Mouse (Mus musculus) ES-Bruce4 (cell line): Measurements from ENCODE around the gene 2610301B20Rik. TPM values are rescaled to one million over a fixed set of nuclear protein-coding genes. Genes with fewer than 3 reads are reported as not detected.

Experiments used
- H3K27ac ChIP-seq: 2 replicates; pipeline ENCODE4 v1.5.1; 2012; ENCODE audit warnings: low read length, inconsistent platforms; ENCODE audit not compliant: insufficient read depth
- H3K27me3 ChIP-seq: 2 replicates; pipeline ENCODE4 v1.6.1; 2012; ENCODE audit warnings: mild to moderate bottlenecking, low read length, inconsistent platforms; ENCODE audit not compliant: control insufficient read depth, poor library complexity, insufficient read depth, severe bottlenecking
- H3K36me3 ChIP-seq: 2 replicates; pipeline ENCODE4 v1.6.1; 2012; ENCODE audit warnings: inconsistent platforms, mild to moderate bottlenecking, low read length, moderate library complexity; ENCODE audit not compliant: control insufficient read depth, poor library complexity, insufficient read depth, severe bottlenecking
- H3K4me1 ChIP-seq: one replicate; pipeline ENCODE4 v1.8.1; 2011; ENCODE audit warnings: low read length; ENCODE audit not compliant: control insufficient read depth, insufficient read depth
- H3K4me3 ChIP-seq: 2 replicates; pipeline ENCODE4 v1.5.1; 2011; ENCODE audit warnings: low read depth, mild to moderate bottlenecking, low read length
- H3K9ac ChIP-seq: 2 replicates; pipeline ENCODE4 v1.6.1; 2012; ENCODE audit warnings: low read depth, mild to moderate bottlenecking, inconsistent platforms; ENCODE audit not compliant: poor library complexity, severe bottlenecking
- H3K9me3 ChIP-seq: replicated peaks from 2 replicates; pipeline ENCODE4 v1.6.1; 2012; ENCODE audit warnings: mild to moderate bottlenecking, low read length, inconsistent platforms; ENCODE audit not compliant: control insufficient read depth, poor library complexity, insufficient read depth, severe bottlenecking
- CTCF ChIP-seq: IDR thresholded peaks from one replicate; pipeline ENCODE4 v1.8.1; 2011; ENCODE audit warnings: low read depth, low read length
- EP300 ChIP-seq: IDR thresholded peaks from 2 replicates; pipeline ENCODE4 v1.6.1; 2011; ENCODE audit warnings: low read depth, low read length; ENCODE audit not compliant: insufficient read depth
- POLR2A ChIP-seq: IDR thresholded peaks from one replicate; pipeline ENCODE4 v1.8.1; 2011; ENCODE audit warnings: low read length; ENCODE audit not compliant: insufficient read depth
- polyA plus RNA-seq: library from polyadenylated mRNA; stranded (reverse); fragments of >200 nt; gene quantifications from 2 replicates; pipeline ENCODE4 v1.2.4, GENCODE M21; 2011; ENCODE audit warnings: low read depth; ENCODE audit not compliant: missing spikeins, insufficient read depth, insufficient read length

2610301B20Rik gene
- polyA plus RNA-seq, 1 experiment, result 16.9 TPM

GRCm38 (mm10) chr4:10912611-10913301, 38.5 kb downstream of the 2610301B20Rik start:
- no peaks in the 10 kb centered on the region for H3K9me3 ChIP-seq
- peaks cover 8% of the 10 kb centered on the region for H3K4me1 ChIP-seq
- no peaks in the 10 kb centered on the region for H3K27me3 ChIP-seq
- H3K9ac ChIP-seq, result no peak overlapping the region
- H3K27ac ChIP-seq, result peak overlapping the region; percentile 34; the same call in 1 of the 2 replicates
- TF ChIP-seq POLR2A (no peak), CTCF (peak; percentile 46), EP300 (0 out of 2 replicates have a peak, but pooled peaks have one; percentile 13)
- no peaks in the 10 kb centered on the region for H3K36me3 ChIP-seq
- no peak overlapping the region for H3K4me3 ChIP-seq

- H3K4me1 ChIP-seq, result peaks cover 8% of the 10 kb centered on the region
- no peak overlapping the region for H3K27ac ChIP-seq
- no peaks in the 10 kb centered on the region for H3K36me3 ChIP-seq
- no peaks in the 10 kb centered on the region for H3K27me3 ChIP-seq
- no peaks in the 10 kb centered on the region for H3K9me3 ChIP-seq
- H3K4me3 ChIP-seq, result no peak overlapping the region
- H3K9ac ChIP-seq, result no peak overlapping the region
- TF ChIP-seq EP300 (no peak), CTCF (no peak), POLR2A (no peak)
Observed at GRCm38 (mm10) chr4:10913409-10913808, 39.1 kb downstream of the 2610301B20Rik start.

GRCm38 (mm10) chr4:10914766-10915165, 40.5 kb downstream of the 2610301B20Rik start:
- Histone ChIP-seq H3K4me1 (peaks cover 11% of the 10 kb centered on the region), H3K27me3 (no peaks in the 10 kb centered on the region), H3K36me3 (no peaks in the 10 kb centered on the region), H3K9me3 (no peaks in the 10 kb centered on the region), H3K9ac (no peak overlapping the region), H3K4me3 (no peak overlapping the region), H3K27ac (no peak overlapping the region)
- TF ChIP-seq POLR2A, result no peak
- no peak for TF ChIP-seq EP300

- Histone ChIP-seq H3K9me3 (no peaks in the 10 kb centered on the region), H3K27ac (no peak overlapping the region), H3K4me1 (peaks cover 11% of the 10 kb centered on the region), H3K9ac (no peak overlapping the region), H3K4me3 (no peak overlapping the region), H3K27me3 (no peaks in the 10 kb centered on the region), H3K36me3 (no peaks in the 10 kb centered on the region)
- TF ChIP-seq POLR2A (no peak), CTCF (no peak), EP300 (no peak)
Observed at GRCm38 (mm10) chr4:10915271-10915670, 41.0 kb downstream of the 2610301B20Rik start.

- Histone ChIP-seq H3K9ac (no peak overlapping the region), H3K36me3 (no peaks in the 10 kb centered on the region), H3K4me3 (no peak overlapping the region), H3K27ac (no peak overlapping the region), H3K27me3 (no peaks in the 10 kb centered on the region), H3K4me1 (peaks cover 7% of the 10 kb centered on the region), H3K9me3 (no peaks in the 10 kb centered on the region)
- no peak for TF ChIP-seq POLR2A
- TF ChIP-seq CTCF, result no peak
- no peak for TF ChIP-seq EP300
Observed at GRCm38 (mm10) chr4:10918402-10918801, 44.1 kb downstream of the 2610301B20Rik start.

GRCm38 (mm10) chr4:10919097-10919496, 44.8 kb downstream of the 2610301B20Rik start:
- no peak for TF ChIP-seq POLR2A
- no peak for TF ChIP-seq CTCF
- no peak for TF ChIP-seq EP300

More at GRCm38 (mm10) chr4:10919097-10919496, 44.8 kb downstream of the 2610301B20Rik start:
- Histone ChIP-seq H3K4me3 (no peak overlapping the region), H3K27me3 (no peaks in the 10 kb centered on the region), H3K9me3 (no peaks in the 10 kb centered on the region), H3K4me1 (peaks cover 3% of the 10 kb centered on the region), H3K27ac (no peak overlapping the region), H3K9ac (no peak overlapping the region), H3K36me3 (no peaks in the 10 kb centered on the region)
